Mouse (Mus musculus) gastrocnemius, adult 8-10 months (tissue): ENCODE data around the gene Prpf8. TPM values are rescaled to one million over a fixed set of nuclear protein-coding genes. Genes with fewer than 3 reads are reported as not detected.

Source experiments
- DNase-seq, 2 experiments: peaks; one replicate each; pipeline ENCODE4 v3.0.0; 2022; ENCODE audit warnings: low spot score in 2 of 2
- total RNA-seq, 4 experiments: library from RNA; stranded (reverse); gene quantifications; 2 replicates each; pipeline ENCODE4 v1.2.4; 2022

The Prpf8 gene
- total RNA-seq, 4 experiments from 2014 or later = 73.7 to 90.1 (median 78.3) TPM

DNA sequence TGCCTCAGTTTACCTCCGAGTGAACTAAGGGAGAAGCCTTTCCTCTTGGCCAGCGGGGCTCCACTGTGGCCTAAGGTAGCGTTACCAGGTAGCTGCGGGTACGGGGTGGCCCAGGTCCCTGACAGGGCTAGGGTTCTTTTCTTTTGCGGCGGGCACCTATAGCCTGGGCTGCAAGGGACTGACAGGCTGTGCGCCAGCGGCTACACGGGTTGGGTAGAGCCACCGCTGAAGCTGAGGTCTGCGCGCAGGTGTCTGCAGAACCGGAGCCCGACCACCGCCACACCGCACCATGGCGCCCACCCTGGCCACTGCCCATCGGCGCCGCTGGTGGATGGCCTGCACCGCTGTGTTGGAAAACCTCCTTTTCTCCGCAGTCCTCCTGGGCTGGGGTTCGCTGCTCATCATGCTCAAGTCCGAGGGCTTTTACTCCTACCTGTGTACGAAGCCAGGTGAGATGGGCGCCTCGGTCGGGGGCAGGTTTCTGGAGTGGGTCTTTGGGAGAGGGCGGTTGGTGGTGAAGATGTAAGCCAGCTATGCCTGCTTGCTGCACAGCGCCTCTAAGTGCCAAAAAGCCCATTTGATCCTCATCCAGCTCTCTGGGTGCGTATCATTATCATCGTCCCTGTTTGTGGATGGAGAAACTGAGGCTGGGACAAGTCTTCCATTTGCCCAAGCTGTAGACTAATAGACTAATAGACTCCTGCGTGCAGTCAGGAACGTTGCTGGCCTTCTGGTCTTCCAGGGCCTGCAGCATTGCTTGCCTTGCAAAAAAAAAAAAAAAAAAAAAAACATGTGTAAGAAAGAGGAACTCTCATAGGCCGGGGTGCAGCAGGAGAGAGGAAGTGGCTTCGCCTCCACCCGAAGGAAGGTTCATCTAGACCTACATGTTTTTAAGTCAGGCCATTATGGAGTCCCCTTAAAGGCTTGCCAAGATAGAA, 46.0 kb downstream of the Prpf8 start:
- no peak for DNase-seq

DNA sequence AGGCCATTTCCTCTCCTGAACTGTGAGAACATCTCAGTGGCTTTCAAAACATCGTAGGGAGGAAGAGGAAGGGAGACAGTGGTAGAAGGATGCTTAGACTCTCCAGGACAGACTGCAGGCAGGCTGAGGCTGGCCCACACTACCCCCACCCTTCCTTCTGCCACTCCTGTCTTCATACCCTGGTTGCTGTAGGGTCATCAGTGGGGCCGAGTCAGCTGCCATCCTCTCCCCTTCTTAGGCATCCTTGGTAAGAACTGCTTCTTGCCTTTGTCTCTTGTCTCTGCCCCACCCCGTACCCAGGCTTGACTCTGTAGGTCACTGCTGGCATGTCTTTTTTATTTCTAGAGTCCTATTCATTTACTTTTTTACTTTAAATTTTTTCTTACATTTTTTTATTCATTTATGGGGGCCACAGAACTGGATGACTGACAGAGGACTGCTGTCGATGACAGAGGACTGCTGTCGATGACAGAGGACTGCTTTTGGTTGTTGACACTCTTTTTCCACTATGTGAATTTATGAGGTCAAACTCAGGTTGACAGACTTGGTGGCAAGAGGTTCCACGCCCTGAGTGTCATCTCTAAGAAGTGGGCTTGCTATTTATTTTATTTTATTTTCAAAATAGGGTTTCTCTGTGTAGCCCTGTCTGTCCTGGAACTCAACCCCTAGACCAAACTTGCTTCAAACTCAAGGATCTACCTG, 46.8 kb downstream of the Prpf8 start:
- no peak for DNase-seq

DNA sequence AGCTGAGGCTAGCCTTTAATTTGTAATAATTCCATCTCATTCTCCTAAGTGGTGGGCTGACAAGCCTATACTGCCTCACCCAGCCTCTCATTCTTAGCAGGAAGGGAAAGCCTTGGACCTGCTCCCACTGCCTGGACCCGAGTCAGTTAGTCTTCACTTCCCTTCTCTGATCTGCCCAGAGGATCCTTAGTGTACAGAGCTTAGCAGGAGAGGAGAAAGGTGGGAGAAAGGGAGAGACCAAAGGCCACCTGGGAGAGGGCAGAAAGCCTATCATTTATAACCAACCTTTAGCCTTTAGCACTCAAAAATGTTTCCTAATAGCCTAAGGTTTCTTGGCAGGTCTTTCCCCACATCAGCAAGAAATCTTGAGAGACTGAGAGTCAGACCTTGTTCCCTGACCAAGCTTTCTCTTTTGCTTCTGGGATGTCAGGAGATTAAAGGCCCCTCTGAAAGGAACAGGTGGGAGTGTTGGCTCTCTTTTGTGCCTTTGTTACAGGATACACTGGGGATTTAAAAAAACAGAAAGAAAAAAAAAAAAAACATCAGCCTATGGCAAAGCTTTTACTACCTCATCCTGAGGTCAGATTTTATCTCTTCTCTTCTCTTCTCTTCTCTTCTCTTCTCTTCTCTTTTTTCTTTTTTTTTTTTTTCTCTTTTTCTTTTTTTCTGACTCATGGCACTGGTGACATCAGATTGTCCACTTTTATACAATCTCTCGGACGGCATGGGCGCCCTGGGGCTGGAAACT, 47.8 kb downstream of the Prpf8 start:
- DNase-seq = no peak

DNA sequence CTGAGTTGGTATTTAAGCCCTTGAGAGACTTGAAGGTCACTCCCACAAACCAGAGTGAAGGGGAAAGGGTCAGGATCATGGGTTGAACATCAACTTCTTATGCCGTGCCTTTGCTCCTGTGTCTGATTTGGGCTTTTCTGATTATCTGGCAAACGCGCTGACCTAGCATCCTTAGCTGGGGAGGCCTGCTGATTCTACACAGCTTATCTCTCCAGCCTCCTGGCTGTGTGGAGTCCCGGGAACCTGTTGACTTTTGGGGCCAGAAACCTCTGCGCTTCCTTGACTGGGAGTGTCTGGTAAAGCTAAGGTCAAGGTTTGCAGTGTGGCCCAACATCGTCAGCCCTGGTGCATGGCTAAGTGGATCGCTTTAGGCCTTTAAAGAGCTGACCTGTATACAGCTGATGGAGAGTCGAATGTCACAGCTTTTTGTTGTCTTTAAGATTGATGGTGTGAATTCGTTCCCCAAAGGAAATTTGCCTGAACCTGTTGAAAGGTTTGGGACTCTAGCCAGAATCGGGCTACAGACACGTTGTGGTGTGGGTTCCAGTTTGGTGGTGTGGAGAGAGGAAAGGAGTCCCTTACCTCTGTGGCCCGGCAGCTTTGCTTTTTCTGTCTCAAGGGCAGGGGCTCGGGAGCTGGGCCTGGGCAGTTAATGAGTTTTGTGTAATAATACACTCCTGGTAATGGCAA, 48.6 kb downstream of the Prpf8 start:
- DNase-seq = no peak

DNA sequence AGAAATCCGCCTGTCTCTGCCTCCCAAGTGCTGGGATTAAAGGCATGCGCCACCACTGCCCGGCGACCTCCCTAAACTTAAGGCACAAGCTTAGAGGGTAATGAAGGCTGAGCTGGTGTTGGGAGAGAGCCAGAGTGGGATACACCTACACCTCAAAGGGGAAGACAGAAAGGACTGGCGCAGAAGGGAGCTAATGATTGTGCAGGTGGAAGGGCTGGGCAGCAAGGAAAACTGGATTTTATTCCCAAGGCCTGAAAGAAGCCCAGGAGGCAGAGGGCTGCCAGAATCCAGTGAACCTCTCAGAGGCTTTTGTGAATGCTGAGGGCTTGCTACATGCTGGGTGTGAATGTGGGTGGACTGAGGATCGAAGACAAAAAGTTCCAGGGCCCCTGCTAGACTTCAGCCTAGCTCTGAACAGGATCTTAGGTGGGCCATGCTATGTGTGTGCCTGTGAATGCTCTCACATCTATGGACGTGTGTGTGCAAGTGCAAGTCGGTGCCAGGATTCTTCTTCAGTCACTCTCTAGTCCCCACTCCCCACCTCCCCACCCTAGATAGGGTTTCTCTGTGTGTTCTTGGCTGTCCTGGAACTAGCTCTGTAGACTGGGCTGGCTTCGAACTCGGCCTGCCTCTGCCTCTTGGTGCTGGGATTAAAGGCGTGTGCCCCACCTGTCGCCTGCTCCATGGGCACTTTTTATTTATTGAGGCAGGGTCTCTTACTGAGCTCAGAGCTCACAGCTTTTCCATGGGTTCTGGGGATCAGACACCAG, 49.8 kb downstream of the Prpf8 start:
- DNase-seq = no peak

DNA sequence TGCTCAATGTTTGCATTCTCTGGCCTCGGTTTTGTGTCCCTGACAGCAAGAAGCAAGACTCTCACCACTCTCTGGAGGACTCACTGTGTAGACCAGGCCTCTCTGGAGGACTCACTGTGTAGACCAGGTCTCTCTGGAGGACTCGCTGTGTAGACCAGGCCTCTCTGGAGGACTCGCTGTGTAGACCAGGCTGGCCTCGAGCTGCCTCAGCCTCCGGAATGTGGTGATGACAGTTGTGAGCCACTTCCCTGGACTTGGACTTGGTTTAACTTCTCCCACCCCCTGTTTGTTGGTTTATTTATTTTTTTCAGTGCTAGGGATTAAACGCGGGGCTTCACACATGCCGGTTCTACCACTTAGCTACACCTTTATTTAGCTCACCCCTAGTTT, 50.4 kb downstream of the Prpf8 start:
- no peak for DNase-seq

DNA sequence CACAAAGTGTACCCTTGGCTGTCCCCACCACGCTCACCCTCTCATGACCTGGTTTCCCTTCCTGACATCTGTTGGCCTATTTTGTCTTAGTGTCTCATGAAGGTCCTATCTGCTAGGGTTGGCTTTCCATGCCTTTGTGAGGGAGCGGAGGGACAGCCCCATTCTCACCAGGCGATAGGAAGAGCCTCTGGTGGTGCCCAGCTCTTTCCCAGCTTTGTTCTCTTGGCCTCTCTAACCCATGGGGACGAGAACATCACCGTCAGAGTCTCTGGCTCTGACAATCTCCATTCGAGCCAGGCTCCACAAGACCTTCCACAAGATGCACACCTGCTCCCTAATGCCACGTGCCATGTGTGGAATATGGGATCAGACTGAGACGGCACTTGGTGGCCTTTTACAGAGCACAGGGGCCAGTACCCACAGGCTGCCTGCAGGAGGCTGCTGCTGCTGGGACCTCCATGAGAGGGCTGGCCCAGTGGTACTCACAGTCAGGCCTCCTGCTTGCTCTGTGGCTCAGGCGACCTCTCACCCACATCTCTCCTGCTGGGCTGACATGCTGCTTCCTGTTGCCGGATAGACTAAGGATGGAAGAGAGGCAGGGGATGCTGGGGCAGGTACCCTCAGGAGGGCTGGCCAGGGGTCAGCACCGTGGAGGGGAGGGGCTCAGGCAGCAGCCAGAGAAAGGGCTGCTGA, 51.0 kb downstream of the Prpf8 start:
- DNase-seq = no peak

DNA sequence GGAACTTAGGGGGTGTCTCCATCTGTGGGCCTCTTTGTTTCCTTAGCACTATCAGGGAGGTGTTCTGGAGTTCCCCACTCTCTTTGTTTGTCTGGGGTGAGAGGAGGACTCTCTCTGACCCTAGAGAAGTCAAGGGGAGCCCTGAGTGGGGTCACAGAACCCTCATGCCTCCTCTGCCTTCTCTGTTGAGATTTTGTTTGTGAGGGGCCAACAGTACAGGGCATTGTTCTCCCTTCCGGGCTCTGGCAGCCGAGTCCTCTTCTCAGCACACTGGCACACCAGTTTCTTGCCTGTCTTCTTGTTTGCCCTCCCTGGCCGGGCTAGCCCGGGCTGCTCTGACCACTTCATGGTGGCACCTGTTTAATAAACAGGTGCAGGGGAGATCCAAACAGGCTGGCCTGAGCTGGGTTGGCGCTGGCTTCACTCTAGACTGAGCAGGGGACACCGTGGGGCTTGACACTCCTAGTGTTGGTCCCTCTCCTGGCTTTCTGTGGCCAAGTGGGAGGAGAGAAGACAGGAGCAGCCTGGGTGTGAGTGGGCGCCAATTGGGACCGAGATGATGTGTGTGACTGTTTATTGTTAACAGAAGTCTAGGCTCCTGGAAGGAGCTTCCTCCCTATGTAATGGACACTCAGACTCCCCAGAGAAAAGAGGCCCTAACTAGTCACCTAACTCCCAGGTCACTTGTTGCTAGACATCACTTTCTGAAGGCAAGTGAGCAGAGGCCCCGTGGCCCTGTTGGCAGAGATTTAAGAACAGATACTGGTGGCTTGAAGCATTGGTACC, 51.8 kb downstream of the Prpf8 start:
- DNase-seq = no peak

DNA sequence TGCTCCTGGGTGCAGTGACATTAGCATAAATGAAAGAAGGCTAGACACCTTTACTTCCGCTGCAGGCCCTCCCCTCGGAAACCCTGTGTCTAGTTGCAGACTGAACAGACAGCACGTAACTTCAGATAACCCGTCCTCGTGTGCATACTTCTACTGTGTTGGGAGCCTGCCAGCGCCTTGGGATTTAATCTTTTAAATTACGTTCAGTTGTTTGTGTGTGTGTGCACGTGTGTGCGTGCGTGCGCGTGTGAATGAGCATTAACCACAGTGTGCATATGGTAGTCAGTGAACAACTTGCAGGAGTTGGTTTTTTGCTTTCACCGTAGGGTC, 52.3 kb downstream of the Prpf8 start:
- DNase-seq = no peak

DNA sequence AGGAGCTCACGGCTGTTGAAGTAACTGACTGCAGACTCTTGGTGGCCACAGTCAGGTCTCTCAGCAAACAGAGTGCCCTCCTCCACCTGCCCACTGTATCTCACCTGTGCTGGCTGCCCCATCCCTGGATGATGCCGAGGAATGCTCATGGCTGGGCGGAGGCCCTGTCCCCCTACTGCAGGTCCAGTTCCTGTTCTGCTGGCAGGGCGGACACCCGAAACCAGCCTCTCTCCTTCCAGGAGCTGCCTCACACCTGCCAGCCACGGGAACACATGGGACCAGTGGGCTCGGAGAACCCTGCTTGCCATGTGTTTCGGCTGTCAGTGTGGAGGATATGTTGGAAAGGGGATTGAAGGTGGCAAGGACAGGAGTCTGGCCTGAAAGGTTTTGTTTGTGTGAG, 53.6 kb downstream of the Prpf8 start:
- DNase-seq = peak in 1 of 2 experiments; percentile 47

DNA sequence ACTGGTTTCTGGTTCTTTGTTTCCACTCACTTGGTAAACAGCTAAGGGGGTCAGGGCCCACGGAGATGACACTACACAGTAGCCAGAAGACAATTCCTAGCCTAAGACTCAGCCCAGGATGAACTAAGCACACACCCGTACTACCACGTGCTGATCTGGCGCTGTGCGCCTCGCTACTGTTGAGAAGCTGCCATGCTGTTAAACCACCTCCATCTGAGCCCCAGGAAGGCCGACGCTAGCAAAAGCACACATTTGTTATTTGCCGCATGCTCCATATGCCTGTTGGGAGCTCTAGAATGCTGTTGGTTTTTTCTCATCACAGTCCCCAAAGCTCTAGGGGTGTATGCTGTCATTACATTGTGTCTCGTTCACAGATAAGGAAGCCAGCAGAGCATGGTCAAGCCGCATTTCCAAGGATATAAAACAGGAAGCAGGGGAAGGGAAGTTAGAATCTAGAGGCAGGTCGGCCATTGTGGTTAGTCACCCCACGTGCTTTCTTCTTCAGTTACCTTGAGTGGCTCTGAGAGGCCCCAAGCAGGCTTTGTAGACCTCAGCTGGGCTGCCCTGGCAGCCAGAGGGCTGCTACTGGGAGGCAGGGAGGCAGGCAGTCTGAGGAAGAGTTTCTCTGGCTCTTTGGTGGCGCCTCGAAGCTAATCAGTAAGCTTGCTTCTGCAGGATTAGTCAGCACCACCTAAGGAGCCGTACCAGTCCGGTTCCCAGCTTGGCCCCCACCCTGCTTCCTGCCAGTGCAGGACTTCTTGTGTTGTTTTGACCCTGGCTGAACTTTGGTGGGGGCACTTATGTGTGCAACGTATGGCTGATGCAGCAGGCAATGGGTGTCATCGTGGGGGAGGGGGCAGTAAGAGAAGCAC, 54.3 kb downstream of the Prpf8 start:
- DNase-seq = no peak

DNA sequence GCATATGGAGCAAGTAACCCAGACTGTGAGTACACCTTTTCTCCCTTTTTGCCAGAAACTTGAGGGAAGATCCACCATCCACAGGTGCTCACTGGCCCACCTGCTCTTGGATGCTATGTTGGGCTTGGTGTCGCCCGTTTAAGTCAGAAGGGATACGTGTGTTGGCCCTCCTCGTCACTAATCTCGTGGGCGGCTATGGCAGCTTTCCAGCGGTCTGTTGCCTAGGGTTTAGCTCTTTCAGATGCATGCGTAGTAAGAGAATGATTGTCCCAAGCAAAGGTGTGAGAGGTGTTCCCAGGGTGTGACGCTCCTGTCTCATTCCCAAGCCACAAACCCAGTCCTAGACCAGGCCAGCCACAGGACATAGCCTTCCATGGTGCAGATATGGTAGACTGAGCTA, 58.1 kb downstream of the Prpf8 start:
- DNase-seq = no peak

DNA sequence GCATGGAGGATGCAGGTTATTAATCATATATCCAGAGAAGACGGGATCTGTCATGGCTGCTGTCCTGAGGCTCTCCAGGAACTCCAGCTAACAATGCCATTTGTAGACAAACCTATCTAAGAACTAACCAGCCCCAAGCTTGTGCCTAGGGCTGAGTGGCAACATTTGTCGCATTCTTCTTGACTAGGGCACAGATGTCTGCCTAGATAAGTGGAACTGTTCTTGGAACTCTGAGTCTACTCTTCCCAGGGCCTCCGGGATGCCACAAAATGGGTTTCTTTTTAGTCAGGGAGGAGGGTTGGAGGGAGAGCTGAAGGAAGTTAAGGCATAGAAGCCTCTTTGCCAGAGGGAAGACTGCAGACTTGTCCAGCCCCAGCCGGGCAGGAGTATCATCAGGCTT, 59.4 kb downstream of the Prpf8 start:
- no peak for DNase-seq

DNA sequence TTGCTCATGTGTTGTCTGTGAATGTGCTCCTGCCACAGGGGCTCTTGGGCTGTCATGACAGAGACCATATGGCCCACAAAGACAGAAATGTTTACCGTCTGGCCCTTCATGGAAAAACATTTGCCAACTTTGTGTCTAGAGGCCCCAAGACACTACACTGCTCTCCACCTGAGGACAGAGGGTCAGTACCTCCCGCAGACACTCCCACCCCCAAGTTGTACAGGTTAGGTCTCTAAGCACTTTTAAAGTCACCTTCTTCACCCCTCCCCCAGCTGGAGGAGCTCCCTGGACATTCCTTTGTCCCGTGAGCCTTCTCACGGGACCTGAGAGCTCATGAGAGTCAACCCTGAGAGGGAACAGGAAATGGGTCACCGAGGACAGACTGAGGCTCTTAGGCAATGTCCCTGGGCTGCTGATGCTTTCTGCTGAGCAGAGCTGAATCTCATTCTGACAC, 63.1 kb downstream of the Prpf8 start:
- no peak for DNase-seq

DNA sequence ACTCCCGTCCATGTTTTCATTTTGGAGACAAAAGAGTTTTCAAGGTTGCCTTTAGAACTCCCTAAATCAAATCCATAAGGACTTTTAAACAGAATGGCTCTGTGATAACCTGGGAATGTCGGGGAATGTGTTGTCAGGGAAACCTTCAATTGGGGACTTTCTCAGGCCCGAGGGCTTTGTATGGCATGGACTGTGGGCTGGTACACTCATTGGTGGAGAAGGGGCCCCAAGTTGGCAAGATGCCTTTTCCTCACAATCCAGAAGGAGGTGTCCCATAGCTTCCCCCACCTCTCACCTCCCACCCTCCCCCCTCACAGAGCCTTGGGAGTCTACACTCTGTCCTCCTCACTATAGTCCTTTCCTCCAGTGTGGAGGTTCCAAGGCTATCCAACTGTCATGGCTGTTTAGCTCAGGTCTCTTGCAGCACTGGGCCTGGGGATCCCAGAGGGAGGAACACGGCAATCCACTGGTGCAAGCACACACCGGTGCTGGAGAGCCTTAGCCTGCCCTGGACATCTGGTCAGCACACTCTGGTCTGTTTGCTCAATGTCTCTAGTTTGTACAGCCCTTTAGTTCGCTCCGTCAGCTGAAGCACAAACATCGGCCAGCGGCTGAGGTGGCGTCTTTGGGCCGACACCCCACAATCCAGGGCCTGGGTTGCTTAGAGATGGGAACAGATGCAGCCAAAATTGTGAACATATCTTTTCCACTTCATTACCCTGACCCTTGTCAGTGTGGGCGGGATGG, 63.8 kb downstream of the Prpf8 start:
- peak; percentile 39 to 49 for DNase-seq

DNA sequence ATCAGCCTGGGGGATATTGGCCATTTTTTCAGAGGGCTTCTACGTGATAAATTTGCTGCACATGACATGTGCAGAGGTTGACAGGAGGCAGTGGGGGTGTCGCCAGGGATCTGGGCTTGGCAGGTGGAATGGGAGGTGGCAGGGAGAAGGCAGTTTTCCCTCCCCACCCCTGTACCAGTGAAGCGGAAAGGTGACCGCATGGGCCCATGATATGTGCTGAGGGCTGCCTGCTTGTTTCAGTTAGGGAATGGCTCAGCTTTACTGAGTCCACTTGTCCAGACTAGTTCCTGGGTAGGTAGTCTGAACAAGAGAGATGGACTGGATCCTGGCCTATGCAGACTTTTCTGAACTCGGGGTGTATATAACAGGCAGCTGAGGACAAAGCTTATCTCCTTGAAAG, 64.7 kb downstream of the Prpf8 start:
- DNase-seq = no peak

DNA sequence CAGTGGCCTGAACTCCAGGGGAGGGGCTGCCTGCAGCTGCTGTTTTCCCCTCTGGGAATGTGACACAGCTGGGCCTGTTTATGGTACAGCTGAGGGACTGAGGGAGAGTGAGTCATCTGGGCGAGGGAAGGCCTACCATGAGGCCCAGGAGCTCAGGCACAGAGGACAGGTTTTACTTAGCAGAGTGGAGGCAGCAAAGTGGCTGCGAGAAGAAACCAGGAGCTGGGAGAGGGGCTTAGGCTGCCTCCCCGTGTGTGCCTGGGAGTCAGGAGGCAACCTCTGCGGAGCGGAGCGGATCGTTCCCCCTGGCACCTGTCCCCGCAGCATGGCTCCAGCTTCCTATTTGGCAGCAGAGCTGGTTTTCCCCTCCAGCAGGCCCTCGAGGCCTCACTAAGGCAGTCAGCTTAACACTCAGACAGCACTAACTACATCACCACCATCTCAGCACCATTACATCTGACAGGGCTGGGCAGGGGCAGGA, 65.4 kb downstream of the Prpf8 start:
- peak; percentile 43 to 69 for DNase-seq
